Comparison of ENCODE assay signal across 10 mouse cellular contexts in the genomic region with DNA sequence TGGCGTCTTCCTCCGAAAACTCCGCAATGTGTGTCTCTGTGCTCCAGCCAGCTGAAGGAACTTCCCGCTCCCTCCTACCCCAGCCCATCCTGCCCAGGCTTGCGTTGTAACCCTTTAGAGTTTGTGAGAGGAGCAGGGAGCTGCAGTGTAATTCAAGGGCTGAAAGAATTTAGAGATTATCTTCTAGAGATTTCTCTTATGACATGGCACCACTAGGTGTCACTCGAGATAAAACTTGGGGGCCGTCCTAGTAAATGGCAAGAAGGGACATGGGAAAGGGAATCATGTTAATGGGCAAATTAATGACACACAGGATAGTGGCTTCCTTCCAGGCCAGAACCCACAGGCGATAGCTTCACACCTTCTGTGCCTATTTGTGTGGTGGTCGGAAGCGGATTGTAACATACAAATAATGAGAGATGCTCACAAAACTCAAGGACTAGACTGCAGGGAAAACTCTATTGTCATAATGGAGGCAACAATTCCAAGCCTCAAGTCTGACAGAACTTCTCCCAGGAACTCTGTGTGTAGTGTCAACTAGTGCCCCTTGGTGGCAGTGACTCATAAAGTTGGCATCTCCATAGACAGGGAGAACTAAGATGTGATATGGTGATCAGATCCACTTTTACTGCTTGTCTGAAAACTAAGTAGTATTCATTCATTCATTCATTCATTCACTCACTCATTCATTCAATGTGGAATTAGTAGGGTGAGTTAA. TPM values are rescaled to one million over a fixed set of nuclear protein-coding genes. Genes with fewer than 3 reads are reported as not detected.
DNase-seq lines count a peak whose midpoint lies in the region; ATAC-seq and TF ChIP-seq lines count a peak whose summit lies in the region.
"Had no signal": no experiment of that assay in that cellular context is flagged by ENCODE, and none has a peak within 500 bp of the region (broad histone marks: within the 10 kb centered on the region; RNA-seq: fewer than 3 reads in every experiment).

No protein-coding gene starts in this region.

- ATAC-seq in forebrain, embryonic 15.5 days (replicated peaks), result peak; percentile 43; the same call in 1 of the 2 replicates

- H3K27me3 ChIP-seq in cerebellum, adult 2 months (ENCODE audit: control insufficient read depth, insufficient read depth, low read length), result no peaks in the 10 kb centered on the region
- H3K27me3 ChIP-seq in forebrain, embryonic 15.5 days, result no peaks in the 10 kb centered on the region

- H3K4me3 ChIP-seq in cerebellum, adult 2 months (replicated peaks; ENCODE audit: insufficient read depth, low read depth, low read length), result no peak overlapping the region
- no peak overlapping the region for H3K4me3 ChIP-seq in forebrain, embryonic 15.5 days

- H3K36me3 ChIP-seq in forebrain, embryonic 15.5 days, result no peaks in the 10 kb centered on the region
- H3K36me3 ChIP-seq: G1E had no signal

- H3K4me2 ChIP-seq in forebrain, embryonic 15.5 days (replicated peaks), result no peak overlapping the region

- H3K27ac ChIP-seq in cerebellum, adult 2 months (ENCODE audit: insufficient read depth, low read length), result no peak overlapping the region
- no peak overlapping the region for H3K27ac ChIP-seq in forebrain, embryonic 15.5 days (replicated peaks)

- no peak for TF ChIP-seq POLR2A in cerebellum, adult 2 months (IDR thresholded peaks at IDR 0.05; ENCODE audit: borderline replicate concordance, insufficient read depth, low read length)

- H3K4me1 ChIP-seq in cerebellum, adult 2 months (ENCODE audit: control insufficient read depth, insufficient read depth, low read length), result no peaks in the 10 kb centered on the region
- no peaks in the 10 kb centered on the region for H3K4me1 ChIP-seq in forebrain, embryonic 15.5 days

- DNase-seq in cerebellum, adult 2 months, result peak; percentile 7 to 11
- DNase-seq in cerebellum, adult 9-11 months, result no peak
- DNase-seq in urinary bladder, postnatal 14 days (ENCODE audit: low spot score), result peak; percentile 9
- no peak for DNase-seq in urinary bladder, postnatal 4 days (ENCODE audit: low spot score in 2 of 2)
- peak; percentile 8 for DNase-seq in layer of hippocampus, adult 9-11 months
- peak; percentile 52 for DNase-seq in mesoderm, embryonic 11.5 days (ENCODE audit: low read depth, low spot score)
- no peak for DNase-seq in ovary, postnatal 10 days (ENCODE audit: low spot score)

- no peak overlapping the region for H3K9ac ChIP-seq in forebrain, embryonic 15.5 days (replicated peaks)

- TF ChIP-seq CTCF in cerebellum, adult 2 months (IDR thresholded peaks at IDR 0.05; ENCODE audit: borderline replicate concordance, insufficient read depth, low read depth, low read length), result 0 out of 2 replicates have a peak, but pooled peaks have one; percentile 0

- WGBS in cerebellum, adult 2 months, result 46% methylated on average over 10 of the region's 10 CpGs
- 55% methylated on average over 10 of the region's 10 CpGs for WGBS in forebrain, embryonic 15.5 days

- H3K9me3 ChIP-seq in forebrain, embryonic 15.5 days, result no peaks in the 10 kb centered on the region
- H3K9me3 ChIP-seq: G1E had no signal

RNA-seq across cellular contexts. Expression of gene Mroh9, which starts 6.1 kb away (rescaled TPM):
- not detected in 2 replicates for polyA plus RNA-seq in cerebellum, adult 2 months (2012; rRNA removed)
- not detected in 2 replicates for polyA plus RNA-seq in forebrain, embryonic 15.5 days (2015; fragmentation: Nextera tagmentation; extraction: Ambion mirVana)
- polyA plus RNA-seq: G1E; stomach, embryonic 16.5 days had no signal

Comparison
In these comparisons a context has a peak if more than half of its experiments do, and no peak if none do; other contexts are left out.
1. DNase-seq: peak in cerebellum, adult 2 months (2 of 2), urinary bladder, postnatal 14 days (single experiment), layer of hippocampus, adult 9-11 months (single experiment) and mesoderm, embryonic 11.5 days (single experiment); none in cerebellum, adult 9-11 months (single experiment), urinary bladder, postnatal 4 days (0 of 2) and ovary, postnatal 10 days (single experiment).